Mouse (Mus musculus) frontal cortex, postnatal 10 days (tissue): ENCODE results near the gene Rab4b.
A peak's percentile ranks its signal among the peaks of the same experiment; 100 is the strongest.

ENCODE experiments used
- DNase-seq, 2 experiments: peaks; one replicate each; pipeline ENCODE4 v3.0.0; 2022; ENCODE audit warnings: low spot score in 2 of 2, mixed read lengths in 1 of 2

The Rab4b gene

GRCm38 (mm10) chr7:27184964-27185363 is 6.3 kb upstream of the Rab4b start:
- no peak for DNase-seq

DNA sequence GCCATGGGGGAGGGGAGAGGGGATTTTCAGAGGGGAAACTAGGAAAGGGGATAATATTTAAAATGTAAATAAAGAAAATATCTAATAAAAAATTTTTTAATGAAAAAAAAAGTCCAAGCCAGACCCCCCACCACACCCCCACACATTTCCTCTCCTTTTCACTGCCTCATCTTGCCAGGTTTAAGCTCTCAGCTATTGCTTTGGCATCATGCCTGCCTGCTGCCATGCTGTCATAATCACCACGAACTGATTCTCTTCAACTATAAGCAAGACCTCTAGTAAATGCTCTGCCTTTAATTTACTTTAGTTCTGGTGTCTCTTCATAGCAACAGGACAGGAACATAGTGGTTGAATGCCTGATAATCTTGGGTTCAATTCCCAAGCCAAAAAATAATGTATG is 3.8 kb upstream of the Rab4b start:
- no peak for DNase-seq

DNA sequence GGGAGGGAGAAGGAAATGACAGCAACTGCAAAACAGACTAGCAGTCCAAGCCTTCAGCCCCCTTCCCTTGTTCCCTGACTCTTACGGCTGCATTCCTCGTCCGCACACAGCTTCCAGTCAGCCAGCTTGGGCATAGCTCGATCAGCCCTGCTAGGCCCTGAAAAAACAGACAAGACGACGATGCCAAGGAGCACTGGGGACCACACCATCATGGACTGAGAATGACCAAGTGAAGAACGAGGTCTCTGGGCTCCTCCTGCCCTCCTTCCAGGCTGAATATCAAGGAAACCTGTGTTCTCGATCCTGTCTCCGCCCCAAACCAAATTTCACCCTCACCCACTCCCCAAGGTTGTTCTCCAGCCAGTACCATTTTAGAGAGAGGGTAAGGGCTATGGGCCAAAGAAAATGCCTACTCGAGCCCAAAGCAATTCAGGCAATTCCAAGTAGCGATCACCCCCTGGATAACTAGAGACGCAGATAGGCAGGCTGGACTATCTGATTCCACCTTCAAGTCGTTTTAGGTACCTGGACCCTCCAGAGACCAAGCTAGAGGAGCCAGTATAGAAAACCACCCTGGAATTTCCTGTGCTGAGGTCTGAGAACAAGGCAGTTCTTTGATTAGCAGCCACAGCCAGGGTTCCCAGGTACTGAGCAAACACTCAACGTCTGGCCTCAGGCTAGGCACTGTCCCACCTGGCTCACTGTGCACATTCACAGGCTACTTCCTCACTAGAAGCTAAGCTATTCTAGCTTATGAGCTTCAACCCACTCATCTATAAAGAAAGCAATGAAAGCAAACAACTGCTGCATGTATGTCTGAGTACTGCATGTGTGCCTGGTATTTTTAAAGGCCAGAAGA is 2.4 kb upstream of the Rab4b start, which contains the start of the genes Gm21983 and Mia:
TSS of gene Gm21983 (minus strand) at position 250 of the 859 bp plus-strand sequence.
TSS of gene Mia (minus strand) at position 321 of the 859 bp plus-strand sequence.
- DNase-seq, result no peak

DNA sequence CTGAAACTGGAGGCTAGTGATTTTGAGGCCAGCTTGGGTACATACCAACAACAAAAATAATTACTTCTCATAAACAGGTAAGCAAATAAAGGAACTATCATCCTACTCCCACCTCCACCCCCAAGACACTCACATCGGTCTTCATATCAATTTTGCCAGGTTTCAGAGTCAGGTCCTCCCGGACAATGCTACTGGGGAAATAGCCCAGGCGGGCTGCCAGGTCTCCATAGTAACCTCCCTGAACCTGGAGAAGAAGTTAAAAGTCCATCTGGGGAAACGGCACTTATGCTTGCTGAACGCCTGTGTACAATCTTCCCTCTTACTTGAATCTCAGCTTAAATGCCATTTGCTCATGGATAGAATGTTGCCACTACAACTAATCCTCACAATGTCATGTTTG is 1.3 kb upstream of the Rab4b start:
- DNase-seq, result no peak

GRCm38 (mm10) chr7:27179217-27179918 is 672 bp upstream of the Rab4b start:
- no peak for DNase-seq

GRCm38 (mm10) chr7:27177942-27178323 is 763 bp downstream of the Rab4b start:
- DNase-seq, result no peak

DNA sequence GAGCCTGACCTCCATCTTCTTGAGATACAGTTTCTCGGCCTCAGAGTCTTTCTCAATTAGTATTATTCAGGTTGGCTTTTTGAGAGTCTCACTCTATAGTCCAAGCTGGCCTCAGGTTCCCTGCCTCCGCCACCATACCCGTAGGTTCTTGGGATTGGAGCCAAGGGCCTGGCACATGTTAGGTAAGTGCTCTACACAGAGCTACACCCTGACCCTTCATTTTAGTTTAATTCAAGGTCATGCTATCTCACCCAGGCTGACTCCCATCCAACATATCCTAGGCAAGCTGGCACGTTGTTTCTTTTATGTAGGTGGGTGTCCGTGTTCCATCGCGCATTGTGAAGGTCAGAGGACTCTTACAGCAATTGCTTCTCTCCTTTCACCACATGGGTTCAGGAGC is 3.8 kb downstream of the Rab4b start:
- no peak for DNase-seq

DNA sequence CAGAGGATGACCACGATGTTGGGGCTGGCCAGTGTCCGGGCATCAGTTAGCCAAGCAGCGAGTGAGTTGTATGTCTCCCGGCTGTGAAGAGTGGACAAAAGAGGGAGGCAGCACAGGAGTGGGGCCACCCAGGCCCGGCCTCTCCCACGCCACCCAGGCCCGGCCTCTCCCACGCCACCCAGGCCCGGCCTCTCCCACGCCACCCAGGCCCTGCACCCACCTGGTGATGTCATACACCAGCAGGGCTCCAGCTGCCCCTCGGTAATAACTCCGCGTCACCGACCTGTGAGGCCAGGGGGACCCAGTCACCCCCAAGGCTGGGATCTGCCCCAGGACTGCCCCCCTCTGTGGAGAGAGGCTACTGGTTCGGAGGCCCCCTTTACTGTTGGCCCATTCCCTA is 4.2 kb downstream of the Rab4b start:
- DNase-seq, result no peak

DNA sequence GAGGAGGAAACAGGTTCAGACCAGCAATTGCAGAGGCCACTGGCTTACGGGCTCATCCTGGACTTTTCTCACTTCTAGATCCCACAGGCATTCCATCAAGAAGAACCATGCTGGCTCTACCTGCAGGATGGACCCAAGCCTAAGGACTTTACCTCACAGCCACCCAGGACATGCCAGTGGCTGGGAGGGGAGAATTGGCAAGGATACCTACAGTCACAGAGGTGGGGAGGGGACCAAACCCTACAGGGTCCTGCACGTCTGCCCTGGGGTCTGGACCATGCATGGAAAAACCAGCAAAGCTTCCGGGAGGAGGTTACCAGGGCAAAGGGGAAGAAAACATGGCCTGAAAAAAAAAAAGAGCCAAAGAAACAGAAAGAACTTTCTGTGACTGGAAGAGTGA is 7.7 kb downstream of the Rab4b start:
- DNase-seq, result no peak

- DNase-seq, result no peak
These were observed 10.3 kb downstream of the Rab4b start for GRCm38 (mm10) chr7:27168371-27168770.

DNA sequence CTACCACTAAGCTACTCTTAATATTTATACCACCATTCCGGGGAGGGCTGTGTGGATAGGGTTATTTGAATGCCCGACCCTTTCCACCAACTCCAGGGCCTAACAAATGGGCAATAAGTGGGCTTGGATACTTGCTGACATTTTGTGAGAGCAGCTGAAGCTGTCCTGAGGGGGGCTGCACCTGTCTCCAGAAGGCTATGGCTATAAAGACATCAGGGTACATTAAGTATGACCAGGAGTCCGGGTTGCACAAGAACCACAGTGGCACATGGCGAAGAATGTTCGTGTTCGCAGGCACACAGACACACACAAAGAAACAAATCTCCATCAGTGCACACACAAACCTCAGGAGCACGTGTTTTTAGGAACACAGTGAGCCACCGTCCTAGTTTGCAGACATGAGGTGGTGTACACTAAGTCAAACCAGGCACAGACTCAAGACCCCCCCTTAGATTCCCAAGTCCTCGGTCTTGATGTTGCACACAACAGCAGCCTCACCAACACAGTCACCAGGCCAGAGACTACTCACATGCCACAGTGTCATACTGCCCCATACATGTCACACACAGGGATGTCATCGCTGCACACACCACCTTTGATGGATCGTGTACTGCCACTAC is 11.1 kb downstream of the Rab4b start:
- DNase-seq, result no peak

- peak; percentile 90 to 94 for DNase-seq
These were observed 11.9 kb downstream of the Rab4b start, which contains the start of gene Egln2 for GRCm38 (mm10) chr7:27166614-27167474. TSS of gene Egln2 (minus strand) at chr7:27166802.

DNA sequence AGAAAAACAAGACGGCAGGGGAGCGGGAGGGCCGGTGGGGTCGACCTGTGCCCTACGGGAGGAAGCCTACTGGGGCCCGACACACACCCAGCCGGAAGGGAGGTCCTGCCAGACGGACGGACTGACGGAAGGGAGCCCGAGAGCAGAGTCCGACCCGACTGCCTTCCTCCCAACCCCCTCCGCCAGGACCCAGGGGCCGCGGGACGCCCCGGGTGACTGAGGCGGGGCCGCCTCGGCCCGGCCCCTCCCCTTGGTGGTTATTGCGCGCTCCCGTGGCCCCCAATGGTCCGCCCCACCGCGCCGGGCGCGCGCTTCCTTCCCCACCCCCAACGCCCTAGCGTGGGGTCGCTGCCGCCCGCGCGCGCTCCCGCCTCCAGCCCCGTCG is 12.5 kb downstream of the Rab4b start:
- DNase-seq, result peak; percentile 76 to 81

DNA sequence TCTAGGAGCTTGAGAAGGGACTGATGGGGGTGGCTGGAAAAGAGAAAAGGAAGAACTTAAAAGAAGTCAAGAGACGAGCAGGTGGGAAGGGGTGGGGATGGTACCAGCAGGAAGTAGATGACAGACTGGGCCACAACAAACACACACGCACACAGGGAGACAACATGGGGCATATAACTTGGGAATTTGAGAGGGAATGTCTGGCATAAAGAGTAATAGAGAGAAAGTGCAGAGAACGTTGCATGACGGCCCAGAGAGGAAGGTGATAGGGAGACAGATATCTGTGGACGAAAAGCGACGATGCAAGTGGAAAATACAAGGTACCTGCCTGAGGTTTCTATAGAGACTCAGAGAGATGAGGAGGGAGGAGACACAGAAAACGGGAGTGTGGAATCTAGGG is 13.0 kb downstream of the Rab4b start:
- no peak for DNase-seq

- no peak for DNase-seq
These were observed 13.6 kb downstream of the Rab4b start for GRCm38 (mm10) chr7:27165007-27165655.

DNA sequence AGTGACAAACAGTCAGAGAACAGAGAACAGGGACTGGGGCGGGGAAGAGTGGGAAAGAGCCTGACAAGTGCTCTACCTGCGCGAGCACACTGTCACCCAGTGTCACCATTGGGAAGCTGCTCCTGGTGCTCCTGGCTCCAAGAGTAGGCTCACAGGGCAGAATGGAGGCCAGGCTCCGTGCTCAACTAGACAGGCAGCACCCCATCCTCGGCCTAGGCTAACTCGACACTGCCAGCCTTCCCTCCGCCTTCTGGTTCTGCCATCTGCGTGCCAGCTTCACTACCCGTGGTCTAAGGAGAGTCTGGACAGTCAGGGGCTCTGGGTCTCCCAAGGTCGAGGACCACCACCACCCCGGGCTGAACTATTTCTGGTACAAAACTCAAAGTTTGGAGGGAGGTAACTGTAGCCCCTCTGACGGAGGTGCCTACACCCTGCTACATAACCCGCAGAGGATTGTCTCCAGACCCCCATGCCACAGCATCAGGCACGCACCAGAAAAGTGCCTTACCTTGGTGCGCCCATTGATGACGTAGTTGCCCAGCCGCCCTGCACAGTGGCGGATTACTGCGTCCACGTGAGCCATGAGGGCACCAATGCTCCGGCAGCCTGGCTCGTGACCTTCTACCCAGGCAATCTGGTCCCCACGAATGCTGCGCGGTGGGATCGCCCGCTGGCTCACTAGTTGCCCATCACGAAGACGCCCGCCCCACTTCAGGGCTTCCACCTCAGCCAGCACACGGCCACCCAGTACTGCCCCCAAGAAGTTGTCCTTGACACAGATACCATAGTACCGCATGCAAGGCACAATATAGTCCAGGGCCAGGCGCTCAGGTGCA is 14.4 kb downstream of the Rab4b start:
- DNase-seq, result no peak

GRCm38 (mm10) chr7:27163450-27163805 is 15.3 kb downstream of the Rab4b start:
- DNase-seq, result no peak

DNA sequence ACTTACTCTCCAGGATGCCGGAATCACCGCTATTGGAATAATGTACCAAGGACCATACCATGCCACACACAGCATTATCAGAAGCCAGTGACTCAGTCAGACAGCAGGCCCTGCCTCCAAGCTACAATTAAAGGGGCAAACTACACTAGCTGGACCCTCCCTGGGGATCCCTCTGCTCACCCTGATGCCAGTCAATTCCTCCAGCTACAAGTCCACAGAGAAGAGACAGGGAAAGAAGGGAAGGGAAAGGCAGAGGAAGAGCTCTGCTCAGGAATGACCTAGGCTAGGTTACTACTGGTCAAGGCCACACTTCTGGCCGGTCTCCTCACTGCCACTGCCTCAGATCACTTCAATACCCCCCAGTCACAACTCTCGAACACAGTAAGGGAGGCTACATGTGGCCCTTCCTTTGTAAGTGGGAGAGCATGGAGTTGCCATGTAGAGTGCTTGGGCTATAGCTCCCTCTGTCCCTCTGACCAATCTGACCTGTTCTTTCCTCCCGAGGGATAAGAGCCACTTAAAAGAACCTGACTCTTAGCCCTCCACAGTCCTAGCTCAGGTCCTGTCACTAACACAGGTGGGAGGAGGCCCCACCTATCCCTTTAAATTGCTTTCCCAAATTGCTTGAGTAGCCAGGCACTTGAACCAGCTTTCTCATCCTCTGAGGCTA is 15.8 kb downstream of the Rab4b start:
- no peak for DNase-seq

GRCm38 (mm10) chr7:27161744-27162143 is 17.0 kb downstream of the Rab4b start:
- DNase-seq, result no peak

- no peak for DNase-seq
These were observed 17.8 kb downstream of the Rab4b start for GRCm38 (mm10) chr7:27160921-27161320.
